Mouse (Mus musculus): Measurements from ENCODE around the gene Dcst2. TPM values are rescaled to one million over a fixed set of nuclear protein-coding genes. Genes with fewer than 3 reads are reported as not detected.

Dcst2 gene
- polyA plus RNA-seq, 1 experiment = 0.01 TPM

- Histone ChIP-seq H3K4me3 (peak overlapping the region; percentile 63), H3ac (ENCODE audit: control insufficient read depth, insufficient read length) (peak overlapping the region; percentile 54), H3K27me3 (ENCODE audit: control insufficient read depth, insufficient read depth, insufficient read length) (no peaks in the 10 kb centered on the region), H3K4me2 (ENCODE audit: low read depth) (peak overlapping the region; percentile 94), H3K79me2 (ENCODE audit: control insufficient read depth, insufficient read depth) (peaks cover 59% of the 10 kb centered on the region), H3K36me3 (ENCODE audit: control insufficient read depth, insufficient read depth) (peaks cover 19% of the 10 kb centered on the region)
- TF ChIP-seq POLR2AphosphoS2 (IDR thresholded peaks at IDR 0.05; ENCODE audit: insufficient read length, low read depth) (peak; percentile 40), CEBPB (IDR thresholded peaks at IDR 0.05; ENCODE audit: insufficient read depth, poor library complexity, severe bottlenecking) (0 out of 2 replicates have a peak, but pooled peaks have one; percentile 41), USF1 (IDR thresholded peaks at IDR 0.05; ENCODE audit: low read depth) (no peak)
Measured at GRCm38 (mm10) chr3:89419571-89419970, 57.8 kb downstream of the Dcst2 start.

GRCm38 (mm10) chr3:89419981-89420380, 58.2 kb downstream of the Dcst2 start:
- TF ChIP-seq MYOG (IDR thresholded peaks at IDR 0.05; ENCODE audit: control insufficient read depth in 1 of 3, insufficient read depth in 1 of 3, insufficient read length in 2 of 3, low read depth in 2 of 3) = no peak
- TF ChIP-seq USF1 (IDR thresholded peaks at IDR 0.05; ENCODE audit: low read depth) = no peak
- TF ChIP-seq POLR2AphosphoS2 (IDR thresholded peaks at IDR 0.05; ENCODE audit: insufficient read length, low read depth) = no peak
- TF ChIP-seq CEBPB (IDR thresholded peaks at IDR 0.05; ENCODE audit: insufficient read depth, poor library complexity, severe bottlenecking) = no peak
- no peak for TF ChIP-seq MAX (IDR thresholded peaks at IDR 0.05; ENCODE audit: low read depth)
- no peak for TF ChIP-seq TCF12 (IDR thresholded peaks at IDR 0.05; ENCODE audit: insufficient read depth, poor library complexity, severe bottlenecking)
- no peak for TF ChIP-seq POLR2A (IDR thresholded peaks at IDR 0.05; ENCODE audit: insufficient read length, low read depth)
- TF ChIP-seq E2F4 (IDR thresholded peaks at IDR 0.05; ENCODE audit: insufficient read depth) = no peak
- no peak for TF ChIP-seq MYOD1 (IDR thresholded peaks at IDR 0.05; ENCODE audit: control insufficient read depth in 1 of 3, insufficient read length in 2 of 3, low read depth in 2 of 3)
- TF ChIP-seq TCF3 (IDR thresholded peaks at IDR 0.05; ENCODE audit: insufficient read length, low read depth) = no peak
- TF ChIP-seq SRF (IDR thresholded peaks at IDR 0.05; ENCODE audit: control insufficient read depth, insufficient read length, low read depth) = no peak
- no peak for TF ChIP-seq REST (IDR thresholded peaks at IDR 0.05; ENCODE audit: insufficient read depth, insufficient read length)
- Histone ChIP-seq H3K4me2 (ENCODE audit: low read depth) (peak overlapping the region; percentile 94), H3K36me3 (ENCODE audit: control insufficient read depth, insufficient read depth) (peaks cover 18% of the 10 kb centered on the region), H3K27me3 (ENCODE audit: control insufficient read depth, insufficient read depth, insufficient read length) (no peaks in the 10 kb centered on the region), H3K79me2 (ENCODE audit: control insufficient read depth, insufficient read depth) (peaks cover 59% of the 10 kb centered on the region), H3K4me3 (peak overlapping the region; percentile 63), H3ac (ENCODE audit: control insufficient read depth, insufficient read length) (no peak overlapping the region)

GRCm38 (mm10) chr3:89420421-89420820, 58.6 kb downstream of the Dcst2 start:
- peaks cover 14% of the 10 kb centered on the region for H3K36me3 ChIP-seq (ENCODE audit: control insufficient read depth, insufficient read depth)
- H3K27me3 ChIP-seq (ENCODE audit: control insufficient read depth, insufficient read depth, insufficient read length) = no peaks in the 10 kb centered on the region
- TF ChIP-seq MYOD1 (IDR thresholded peaks at IDR 0.05; ENCODE audit: control insufficient read depth in 1 of 3, insufficient read length in 2 of 3, low read depth in 2 of 3) (no peak), TCF3 (IDR thresholded peaks at IDR 0.05; ENCODE audit: insufficient read length, low read depth) (no peak), E2F4 (IDR thresholded peaks at IDR 0.05; ENCODE audit: insufficient read depth) (no peak), SRF (IDR thresholded peaks at IDR 0.05; ENCODE audit: control insufficient read depth, insufficient read length, low read depth) (no peak), CEBPB (IDR thresholded peaks at IDR 0.05; ENCODE audit: insufficient read depth, poor library complexity, severe bottlenecking) (no peak), POLR2A (IDR thresholded peaks at IDR 0.05; ENCODE audit: insufficient read length, low read depth) (no peak), MYOG (IDR thresholded peaks at IDR 0.05; ENCODE audit: control insufficient read depth in 1 of 3, insufficient read depth in 1 of 3, insufficient read length in 2 of 3, low read depth in 2 of 3) (no peak), MAX (IDR thresholded peaks at IDR 0.05; ENCODE audit: low read depth) (no peak)
- peak overlapping the region; percentile 94 for H3K4me2 ChIP-seq (ENCODE audit: low read depth)
- peaks cover 59% of the 10 kb centered on the region for H3K79me2 ChIP-seq (ENCODE audit: control insufficient read depth, insufficient read depth)
- no peak overlapping the region for H3ac ChIP-seq (ENCODE audit: control insufficient read depth, insufficient read length)
- H3K4me3 ChIP-seq = peak overlapping the region; percentile 63

GRCm38 (mm10) chr3:89421002-89421774, 59.4 kb downstream of the Dcst2 start:
- H3K4me3 ChIP-seq = peak overlapping the region; percentile 63
- H3K27me3 ChIP-seq (ENCODE audit: control insufficient read depth, insufficient read depth, insufficient read length) = no peaks in the 10 kb centered on the region
- peaks cover 52% of the 10 kb centered on the region for H3K79me2 ChIP-seq (ENCODE audit: control insufficient read depth, insufficient read depth)
- H3ac ChIP-seq (ENCODE audit: control insufficient read depth, insufficient read length) = no peak overlapping the region
- TF ChIP-seq TCF3 (IDR thresholded peaks at IDR 0.05; ENCODE audit: insufficient read length, low read depth) (no peak), USF1 (IDR thresholded peaks at IDR 0.05; ENCODE audit: low read depth) (no peak), SRF (IDR thresholded peaks at IDR 0.05; ENCODE audit: control insufficient read depth, insufficient read length, low read depth) (no peak), MYOD1 (IDR thresholded peaks at IDR 0.05; ENCODE audit: control insufficient read depth in 1 of 3, insufficient read length in 2 of 3, low read depth in 2 of 3) (peak in 1 of 3 experiments; percentile 18), CEBPB (IDR thresholded peaks at IDR 0.05; ENCODE audit: insufficient read depth, poor library complexity, severe bottlenecking) (no peak), TCF12 (IDR thresholded peaks at IDR 0.05; ENCODE audit: insufficient read depth, poor library complexity, severe bottlenecking) (no peak), POLR2A (IDR thresholded peaks at IDR 0.05; ENCODE audit: insufficient read length, low read depth) (peak; percentile 92), POLR2AphosphoS2 (IDR thresholded peaks at IDR 0.05; ENCODE audit: insufficient read length, low read depth) (peak; percentile 88), REST (IDR thresholded peaks at IDR 0.05; ENCODE audit: insufficient read depth, insufficient read length) (no peak), MAX (IDR thresholded peaks at IDR 0.05; ENCODE audit: low read depth) (no peak)
- peaks cover 17% of the 10 kb centered on the region for H3K36me3 ChIP-seq (ENCODE audit: control insufficient read depth, insufficient read depth)
- H3K4me2 ChIP-seq (ENCODE audit: low read depth) = peak overlapping the region; percentile 94
